Mouse (Mus musculus) megakaryocyte progenitor cell, adult 5-6 weeks (primary cell): ENCODE data around the gene Rmnd1. TPM values are rescaled to one million over a fixed set of nuclear protein-coding genes. Genes with fewer than 3 reads are reported as not detected.

Source experiments
- ATAC-seq: replicated peaks from 2 replicates; pipeline ENCODE4 v1.8.0; 2016; ENCODE audit warnings: mild to moderate bottlenecking, moderate TSS enrichment, inconsistent platforms; ENCODE audit not compliant: poor library complexity
- total RNA-seq, 2 experiments: library from RNA; stranded (forward) in 1 of 2; stranded (reverse) in 1 of 2; fragments of 157-497, 149-512 nt in 1 of 2; fragments of 200-1000 nt in 1 of 2; gene quantifications; 2 replicates each; pipeline versions ENCODE4 v1.2.3 to v1.2.4; 2015 to 2017

The Rmnd1 gene
- total RNA-seq, 2 experiments from 2014 or later = 41.0 to 95.0 TPM

GRCm38 (mm10) chr10:4391851-4392250, 40.3 kb downstream of the Rmnd1 start:
- peak; percentile 58 for ATAC-seq

GRCm38 (mm10) chr10:4391076-4391475, 41.1 kb downstream of the Rmnd1 start:
- no peak for ATAC-seq

- no peak for ATAC-seq
These were observed 41.6 kb downstream of the Rmnd1 start for GRCm38 (mm10) chr10:4390550-4390949.

GRCm38 (mm10) chr10:4389461-4390112, 42.6 kb downstream of the Rmnd1 start:
- no peak for ATAC-seq

GRCm38 (mm10) chr10:4389036-4389435, 43.2 kb downstream of the Rmnd1 start:
- ATAC-seq = no peak

GRCm38 (mm10) chr10:4388384-4388745, 43.8 kb downstream of the Rmnd1 start:
- peak; percentile 2; the same call in 1 of the 2 replicates for ATAC-seq

GRCm38 (mm10) chr10:4387701-4388383, 44.3 kb downstream of the Rmnd1 start, which contains the start of gene Zbtb2:
TSS of gene Zbtb2 (minus strand) at chr10:4388108.
- ATAC-seq = peak; percentile 3

GRCm38 (mm10) chr10:4386609-4387591, 45.3 kb downstream of the Rmnd1 start:
- ATAC-seq = peak; percentile 77

- no peak for ATAC-seq
These were observed 47.9 kb downstream of the Rmnd1 start for GRCm38 (mm10) chr10:4384244-4384643.

- ATAC-seq = no peak
These were observed 51.4 kb downstream of the Rmnd1 start for GRCm38 (mm10) chr10:4380748-4381147.

- ATAC-seq = no peak
These were observed 55.3 kb downstream of the Rmnd1 start for GRCm38 (mm10) chr10:4376931-4377330.

GRCm38 (mm10) chr10:4376461-4376860, 55.7 kb downstream of the Rmnd1 start:
- no peak for ATAC-seq

- no peak for ATAC-seq
These were observed 56.9 kb downstream of the Rmnd1 start for GRCm38 (mm10) chr10:4375267-4375666.

GRCm38 (mm10) chr10:4374734-4375133, 57.5 kb downstream of the Rmnd1 start:
- no peak for ATAC-seq

- no peak for ATAC-seq
These were observed 57.9 kb downstream of the Rmnd1 start for GRCm38 (mm10) chr10:4374239-4374638.

- ATAC-seq = no peak
These were observed 58.6 kb downstream of the Rmnd1 start for GRCm38 (mm10) chr10:4373558-4373957.

- peak; percentile 90 for ATAC-seq
These were observed 60.2 kb downstream of the Rmnd1 start for GRCm38 (mm10) chr10:4372011-4372410.

- ATAC-seq = no peak
These were observed 62.1 kb downstream of the Rmnd1 start for GRCm38 (mm10) chr10:4370105-4370504.

- no peak for ATAC-seq
These were observed 67.6 kb downstream of the Rmnd1 start for GRCm38 (mm10) chr10:4364618-4365017.

GRCm38 (mm10) chr10:4357435-4357834, 74.8 kb downstream of the Rmnd1 start:
- ATAC-seq = no peak

GRCm38 (mm10) chr10:4356640-4357039, 75.5 kb downstream of the Rmnd1 start:
- ATAC-seq = peak; percentile 66
